8 mouse cellular contexts compared by ENCODE assay signal in the genomic region with DNA sequence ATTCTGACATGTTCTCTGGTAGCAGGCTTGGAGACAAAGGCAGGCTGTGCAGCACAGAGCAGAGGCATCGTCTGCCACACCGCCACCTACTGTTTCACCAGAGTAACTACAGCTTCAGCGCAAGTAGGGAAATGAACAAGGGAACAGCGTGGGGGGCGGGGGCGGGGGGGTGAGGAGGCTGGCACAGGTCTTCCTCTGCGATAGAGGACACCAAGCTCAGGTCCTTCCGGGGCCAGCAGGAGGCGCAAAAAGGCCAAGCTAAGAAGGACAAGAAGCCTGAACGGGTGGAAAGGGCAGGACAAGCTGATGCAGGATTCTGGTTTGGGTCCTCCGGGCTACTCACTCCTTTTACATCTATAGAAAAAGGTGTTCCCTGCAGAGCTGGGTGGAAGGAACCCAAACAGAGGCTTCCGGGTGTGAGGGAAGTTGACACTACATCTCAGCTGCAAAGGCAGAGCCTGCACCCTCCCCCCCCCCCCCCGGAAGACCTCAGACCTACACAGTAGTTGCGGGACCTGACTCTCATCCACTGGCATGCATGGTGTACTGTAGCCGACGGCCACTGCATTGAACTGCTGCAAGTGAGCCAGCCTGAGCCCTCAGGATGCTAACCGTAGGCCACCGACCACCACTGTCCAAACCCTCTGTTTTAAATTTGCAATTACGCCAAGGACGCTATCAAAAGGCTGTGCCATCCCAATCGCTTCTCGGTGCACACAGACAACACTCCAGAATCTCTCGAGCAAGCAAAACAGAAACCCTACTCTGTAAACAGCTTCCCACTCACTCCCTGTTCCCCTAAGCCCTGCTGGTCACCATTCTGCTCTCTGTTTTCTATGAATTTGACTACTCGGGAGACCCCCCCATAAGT.
DNase-seq lines count a peak whose midpoint lies in the region; ATAC-seq lines count a peak whose summit lies in the region.

No protein-coding gene starts in this region.

- no peak overlapping the region for H3K27ac ChIP-seq in limb, embryonic 12.5 days
- peak overlapping the region; percentile 69 for H3K27ac ChIP-seq in midbrain, embryonic 14.5 days (replicated peaks; ENCODE audit: low read depth, low read length)

- 8% methylated on average over 24 of the region's 24 CpGs for WGBS in limb, embryonic 12.5 days
- 4% methylated on average over 24 of the region's 24 CpGs for WGBS in midbrain, embryonic 14.5 days

- H3K4me2 ChIP-seq in limb, embryonic 12.5 days, result peak overlapping the region; percentile 63
- H3K4me2 ChIP-seq in midbrain, embryonic 14.5 days (ENCODE audit: low read length), result peak overlapping the region; percentile 51

- H3K9ac ChIP-seq in limb, embryonic 12.5 days (replicated peaks), result peak overlapping the region; percentile 52
- H3K9ac ChIP-seq in midbrain, embryonic 14.5 days (replicated peaks; ENCODE audit: low read length), result peak overlapping the region; percentile 51

- H3K27me3 ChIP-seq in limb, embryonic 12.5 days, result no peaks in the 10 kb centered on the region
- H3K27me3 ChIP-seq in midbrain, embryonic 14.5 days (ENCODE audit: control insufficient read depth, insufficient read depth, low read length), result no peaks in the 10 kb centered on the region
- H3K27me3 ChIP-seq in splenic B cell, adult 2 months (ENCODE audit: control insufficient read depth, insufficient read depth, low read length, poor library complexity, severe bottlenecking), result no peaks in the 10 kb centered on the region

- no peaks in the 10 kb centered on the region for H3K36me3 ChIP-seq in limb, embryonic 12.5 days
- H3K36me3 ChIP-seq in midbrain, embryonic 14.5 days (ENCODE audit: control insufficient read depth, insufficient read depth, low read length), result no peaks in the 10 kb centered on the region
- H3K36me3 ChIP-seq in splenic B cell, adult 2 months (ENCODE audit: control insufficient read depth, insufficient read depth, low read length, poor library complexity, severe bottlenecking), result no peaks in the 10 kb centered on the region

- H3K4me3 ChIP-seq in limb, embryonic 12.5 days (replicated peaks), result peak overlapping the region; percentile 42
- H3K4me3 ChIP-seq in midbrain, embryonic 14.5 days (replicated peaks; ENCODE audit: low read depth, low read length), result peak overlapping the region; percentile 20

- H3K4me1 ChIP-seq in limb, embryonic 12.5 days (replicated peaks), result peaks cover 6% of the 10 kb centered on the region; the same call in 1 of the 2 replicates
- peaks cover 12% of the 10 kb centered on the region; the same call in 1 of the 2 replicates for H3K4me1 ChIP-seq in midbrain, embryonic 14.5 days (ENCODE audit: control insufficient read depth, insufficient read depth, low read length)

- peak; percentile 21 to 44 for DNase-seq in spleen, adult 18-20 months
- DNase-seq in spleen, adult 12 weeks (ENCODE audit: low spot score), result no peak
- peak; percentile 90 for DNase-seq in embryo, embryonic 10.5 days (ENCODE audit: low spot score)
- peak; percentile 56 for DNase-seq in kidney, adult 11 months
- DNase-seq in midbrain, embryonic 14.5 days, result peak; percentile 90
- peak; percentile 62 for DNase-seq in splenic B cell, adult 2 months (ENCODE audit: low read depth, low spot score)

- no peaks in the 10 kb centered on the region for H3K9me3 ChIP-seq in limb, embryonic 12.5 days
- no peaks in the 10 kb centered on the region for H3K9me3 ChIP-seq in midbrain, embryonic 14.5 days (ENCODE audit: control insufficient read depth, low read length)

- ATAC-seq in granulocyte monocyte progenitor cell, adult 5-6 weeks (replicated peaks; ENCODE audit: poor library complexity, severe bottlenecking), result peak; percentile 96
- peak; percentile 82 for ATAC-seq in limb, embryonic 12.5 days (ENCODE audit: insufficient number of reproducible peaks, insufficient read depth, low FRiP score, low TSS enrichment, low read depth)
- peak; percentile 89 for ATAC-seq in midbrain, embryonic 14.5 days (ENCODE audit: low FRiP score, low TSS enrichment)
